Mouse (Mus musculus) midbrain, embryonic 16.5 days (tissue): ENCODE measurements around the gene Ppm1m. TPM values are rescaled to one million over a fixed set of nuclear protein-coding genes. Genes with fewer than 3 reads are reported as not detected.

ENCODE experiments used
- ATAC-seq: fragments of 200-750 bp; cut with Nextera tagmentation; 2 replicates; pipeline ENCODE4 v1.8.0; 2017; ENCODE audit warnings: moderate TSS enrichment
- H3K27ac ChIP-seq: fragments of 300-500 bp; sonication (generic); 2 replicates; pipeline ENCODE4 v1.5.1; 2014; ENCODE audit warnings: mild to moderate bottlenecking, low read length, mixed read lengths
- H3K27me3 ChIP-seq: fragments of 300-500 bp; sonication (generic); 2 replicates; pipeline ENCODE4 v1.6.1; 2014; ENCODE audit warnings: low read depth, low read length, mixed read lengths; ENCODE audit not compliant: control insufficient read depth, insufficient read depth
- H3K36me3 ChIP-seq: fragments of 300-500 bp; sonication (generic); 2 replicates; pipeline ENCODE4 v1.6.1; 2014; ENCODE audit warnings: mild to moderate bottlenecking, low read length, moderate library complexity, mixed read lengths; ENCODE audit not compliant: control insufficient read depth, insufficient read depth
- H3K4me1 ChIP-seq: fragments of 300-500 bp; sonication (generic); 2 replicates; pipeline ENCODE4 v1.6.1; 2014; ENCODE audit warnings: mild to moderate bottlenecking, low read length, mixed read lengths; ENCODE audit not compliant: control insufficient read depth, insufficient read depth
- H3K4me2 ChIP-seq: fragments of 300-500 bp; sonication (generic); 2 replicates; pipeline ENCODE4 v1.6.1; 2014; ENCODE audit warnings: mild to moderate bottlenecking, low read length, mixed read lengths
- H3K4me3 ChIP-seq: fragments of 300-500 bp; sonication (generic); 2 replicates; pipeline ENCODE4 v1.5.1; 2014; ENCODE audit warnings: low read depth, mild to moderate bottlenecking, low read length, moderate library complexity, mixed read lengths
- H3K9ac ChIP-seq: fragments of 300-500 bp; sonication (generic); 2 replicates; pipeline ENCODE4 v1.6.1; 2014; ENCODE audit warnings: low read depth, low read length, mixed read lengths
- H3K9me3 ChIP-seq: fragments of 300-500 bp; sonication (generic); replicated peaks from 2 replicates; pipeline ENCODE4 v1.6.1; 2014; ENCODE audit warnings: mild to moderate bottlenecking, low read length, mixed read lengths; ENCODE audit not compliant: control insufficient read depth, poor library complexity, severe bottlenecking
- WGBS: fragments of 180-500 bp; shearing (Covaris S2); extraction: QIAGEN DNeasy Blood & Tissue Kit; methylation state at CpG from one replicate; pipeline ENCODE4 v1.1.7; 2014; 5-methylcytosine and 5-hydroxymethylcytosine counted together
- polyA plus RNA-seq: library from polyadenylated mRNA; unstranded; fragments of >200 nt; fragmentation: Nextera tagmentation; extraction: Ambion mirVana; gene quantifications from 2 replicates; pipeline ENCODE4 v1.2.1, GENCODE M21; 2015

Gene Ppm1m
- polyA plus RNA-seq, 1 experiment from 2014 or later: 16.7 TPM

GRCm38 (mm10) chr9:106182146-106182545 lies 17.4 kb downstream of the Ppm1m start:
- H3K4me1 ChIP-seq: no peaks in the 10 kb centered on the region
- no peak overlapping the region for H3K4me3 ChIP-seq
- ATAC-seq: no peak
- H3K9ac ChIP-seq: no peak overlapping the region
- no peak overlapping the region for H3K4me2 ChIP-seq
- 94% methylated on average over 4 of the region's 4 CpGs for WGBS
- H3K9me3 ChIP-seq: no peaks in the 10 kb centered on the region
- no peaks in the 10 kb centered on the region for H3K27me3 ChIP-seq
- peaks cover 45% of the 10 kb centered on the region for H3K36me3 ChIP-seq
- no peak overlapping the region for H3K27ac ChIP-seq

- peaks cover 6% of the 10 kb centered on the region for H3K4me1 ChIP-seq
- H3K27me3 ChIP-seq: no peaks in the 10 kb centered on the region
- H3K9ac ChIP-seq: no peak overlapping the region
- H3K36me3 ChIP-seq: peaks cover 30% of the 10 kb centered on the region
- no peak for ATAC-seq
- H3K4me3 ChIP-seq: no peak overlapping the region
- 97% methylated on average over 3 of the region's 3 CpGs for WGBS
- no peaks in the 10 kb centered on the region for H3K9me3 ChIP-seq
- H3K27ac ChIP-seq: no peak overlapping the region
- H3K4me2 ChIP-seq: no peak overlapping the region
These were observed 19.6 kb downstream of the Ppm1m start for GRCm38 (mm10) chr9:106179964-106180363.

GRCm38 (mm10) chr9:106179454-106179853 lies 20.1 kb downstream of the Ppm1m start:
- peaks cover 28% of the 10 kb centered on the region for H3K36me3 ChIP-seq
- H3K27me3 ChIP-seq: no peaks in the 10 kb centered on the region
- WGBS: 92% methylated on average over 2 of the region's 2 CpGs
- no peak overlapping the region for H3K9ac ChIP-seq
- H3K4me2 ChIP-seq: no peak overlapping the region
- H3K27ac ChIP-seq: no peak overlapping the region
- no peak for ATAC-seq
- H3K4me3 ChIP-seq: no peak overlapping the region
- H3K9me3 ChIP-seq: no peaks in the 10 kb centered on the region
- peaks cover 11% of the 10 kb centered on the region for H3K4me1 ChIP-seq

GRCm38 (mm10) chr9:106177799-106178198 lies 21.7 kb downstream of the Ppm1m start:
- 94% methylated on average over 6 of the region's 6 CpGs for WGBS
- Histone ChIP-seq H3K27ac (no peak overlapping the region), H3K36me3 (peaks cover 15% of the 10 kb centered on the region), H3K27me3 (no peaks in the 10 kb centered on the region), H3K4me2 (no peak overlapping the region), H3K9ac (no peak overlapping the region), H3K4me3 (no peak overlapping the region), H3K4me1 (peaks cover 25% of the 10 kb centered on the region), H3K9me3 (no peaks in the 10 kb centered on the region)
- no peak for ATAC-seq

- ATAC-seq: no peak
- Histone ChIP-seq H3K36me3 (peaks cover 13% of the 10 kb centered on the region), H3K27ac (no peak overlapping the region), H3K4me3 (no peak overlapping the region), H3K9me3 (no peaks in the 10 kb centered on the region), H3K27me3 (no peaks in the 10 kb centered on the region), H3K4me1 (peaks cover 28% of the 10 kb centered on the region), H3K4me2 (no peak overlapping the region), H3K9ac (no peak overlapping the region)
- 86% methylated on average over 5 of the region's 5 CpGs for WGBS
These were observed 22.8 kb downstream of the Ppm1m start for GRCm38 (mm10) chr9:106176769-106177168.

GRCm38 (mm10) chr9:106175552-106176200 lies 23.9 kb downstream of the Ppm1m start:
- H3K4me3 ChIP-seq: no peak overlapping the region
- peaks cover 28% of the 10 kb centered on the region for H3K4me1 ChIP-seq
- H3K27ac ChIP-seq: no peak overlapping the region
- WGBS: 82% methylated on average over 3 of the region's 3 CpGs
- H3K36me3 ChIP-seq: peaks cover 13% of the 10 kb centered on the region; the same call in 1 of the 2 replicates
- no peak overlapping the region for H3K4me2 ChIP-seq
- no peak overlapping the region for H3K9ac ChIP-seq
- H3K9me3 ChIP-seq: no peaks in the 10 kb centered on the region
- no peak for ATAC-seq
- no peaks in the 10 kb centered on the region for H3K27me3 ChIP-seq

- no peak overlapping the region for H3K27ac ChIP-seq
- 64% methylated on average over 2 of the region's 2 CpGs for WGBS
- H3K36me3 ChIP-seq: peaks cover 13% of the 10 kb centered on the region; the same call in 1 of the 2 replicates
- H3K4me3 ChIP-seq: peak overlapping the region; percentile 66
- peak overlapping the region; percentile 90 for H3K4me2 ChIP-seq
- H3K4me1 ChIP-seq: peaks cover 34% of the 10 kb centered on the region
- no peaks in the 10 kb centered on the region for H3K27me3 ChIP-seq
- H3K9me3 ChIP-seq: no peaks in the 10 kb centered on the region
- H3K9ac ChIP-seq: no peak overlapping the region
- no peak for ATAC-seq
These were observed 26.2 kb downstream of the Ppm1m start for GRCm38 (mm10) chr9:106173363-106173762.

GRCm38 (mm10) chr9:106172527-106172926 lies 27.0 kb downstream of the Ppm1m start:
- peak overlapping the region; percentile 66 for H3K4me3 ChIP-seq
- H3K27me3 ChIP-seq: no peaks in the 10 kb centered on the region
- no peak overlapping the region for H3K9ac ChIP-seq
- peaks cover 7% of the 10 kb centered on the region; the same call in 1 of the 2 replicates for H3K36me3 ChIP-seq
- WGBS: 15% methylated on average over 3 of the region's 3 CpGs
- H3K9me3 ChIP-seq: no peaks in the 10 kb centered on the region
- peaks cover 34% of the 10 kb centered on the region for H3K4me1 ChIP-seq
- no peak overlapping the region for H3K27ac ChIP-seq
- no peak for ATAC-seq
- peak overlapping the region; percentile 90 for H3K4me2 ChIP-seq

GRCm38 (mm10) chr9:106171346-106172158 lies 28.0 kb downstream of the Ppm1m start:
- H3K27me3 ChIP-seq: no peaks in the 10 kb centered on the region
- peak overlapping the region; percentile 98 for H3K27ac ChIP-seq
- H3K9me3 ChIP-seq: no peaks in the 10 kb centered on the region
- peak; percentile 78 for ATAC-seq
- peak overlapping the region; percentile 90 for H3K4me2 ChIP-seq
- H3K4me3 ChIP-seq: peak overlapping the region; percentile 66
- no peaks in the 10 kb centered on the region for H3K36me3 ChIP-seq
- H3K9ac ChIP-seq: peak overlapping the region; percentile 96
- H3K4me1 ChIP-seq: peaks cover 34% of the 10 kb centered on the region
- WGBS: under 1% methylated on average over 28 of the region's 30 CpGs
